Mouse (Mus musculus) forebrain, postnatal 0 days (tissue): Measurements from ENCODE around the gene Myh14. TPM values are rescaled to one million over a fixed set of nuclear protein-coding genes. Genes with fewer than 3 reads are reported as not detected.

Source experiments
- ATAC-seq: fragments of 200-750 bp; cut with Nextera tagmentation; 2 replicates; pipeline ENCODE4 v1.8.0; 2017; ENCODE audit warnings: mild to moderate bottlenecking, moderate library complexity
- DNase-seq: peaks from one replicate; pipeline ENCODE4 v3.0.0-alpha.2; 2015
- H3K27ac ChIP-seq: fragments of 300-500 bp; sonication (generic); 2 replicates; pipeline ENCODE4 v1.5.1; 2014; ENCODE audit warnings: low read depth, mild to moderate bottlenecking, antibody characterized with exemption, low read length, moderate library complexity, mixed read lengths
- H3K27me3 ChIP-seq: fragments of 300-500 bp; sonication (generic); 2 replicates; pipeline ENCODE4 v1.6.1; 2014; ENCODE audit warnings: mild to moderate bottlenecking, low read length, mixed read lengths; ENCODE audit not compliant: insufficient read depth
- H3K36me3 ChIP-seq: fragments of 300-500 bp; sonication (generic); 2 replicates; pipeline ENCODE4 v1.6.1; 2014; ENCODE audit warnings: mild to moderate bottlenecking, moderate library complexity; ENCODE audit not compliant: insufficient read depth
- H3K4me1 ChIP-seq: fragments of 300-500 bp; sonication (generic); 2 replicates; pipeline ENCODE4 v1.6.1; 2014; ENCODE audit warnings: antibody characterized with exemption; ENCODE audit not compliant: insufficient read depth
- H3K4me2 ChIP-seq: fragments of 300-500 bp; sonication (generic); 2 replicates; pipeline ENCODE4 v1.6.1; 2014; ENCODE audit warnings: low read depth, mild to moderate bottlenecking, moderate library complexity
- H3K4me3 ChIP-seq: fragments of 300-500 bp; sonication (generic); 2 replicates; pipeline ENCODE4 v1.5.1; 2014; ENCODE audit warnings: low read depth, low read length, mixed read lengths
- H3K9ac ChIP-seq: fragments of 300-500 bp; sonication (generic); 2 replicates; pipeline ENCODE4 v1.6.1; 2014; ENCODE audit warnings: mild to moderate bottlenecking
- H3K9me3 ChIP-seq: fragments of 300-500 bp; sonication (generic); 2 replicates; pipeline ENCODE4 v1.6.1; 2016; ENCODE audit warnings: low read length
- CTCF ChIP-seq: sonication (generic); IDR thresholded peaks from 2 replicates; pipeline ENCODE4 v1.5.1; 2016; ENCODE audit warnings: antibody characterized with exemption, control low read depth, low read depth
- WGBS: fragments of 180-500 bp; shearing (Covaris S2); extraction: QIAGEN DNeasy Blood & Tissue Kit; methylation state at CpG from one replicate; pipeline ENCODE4 v1.1.7; 2014; 5-methylcytosine and 5-hydroxymethylcytosine counted together
- polyA plus RNA-seq: library from polyadenylated mRNA; unstranded; fragments of >200 nt; fragmentation: Nextera tagmentation; extraction: Ambion mirVana; gene quantifications from 2 replicates; pipeline ENCODE4 v1.2.1, GENCODE M21; 2015
- total RNA-seq: library from RNA; depleted of rRNA; stranded (reverse); fragments of >200 nt; gene quantifications from 2 replicates; pipeline ENCODE4 v1.2.3, GENCODE M21; 2014

Gene Myh14
- total and polyA plus RNA-seq, 2 experiments from 2014 or later: 4.2 to 11.9 TPM

DNA sequence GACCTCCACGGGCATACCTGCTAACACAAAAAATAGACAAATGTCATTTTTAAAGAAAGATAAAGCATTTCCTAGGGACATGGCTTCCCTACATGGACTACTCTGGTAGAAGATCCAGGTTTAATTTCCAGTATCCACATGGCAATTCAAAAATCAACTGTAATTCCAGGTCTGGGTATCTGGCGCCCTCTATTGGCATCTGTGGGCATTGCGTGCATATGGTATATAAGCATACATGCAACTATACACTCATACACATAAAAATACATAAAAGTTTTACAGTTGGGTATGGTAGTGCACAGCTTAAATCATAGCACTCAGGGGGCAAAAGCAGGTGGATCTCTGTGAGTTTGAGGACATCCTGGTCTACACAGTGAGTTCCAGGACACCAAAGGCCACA is 33.7 kb upstream of the Myh14 start:
- Histone ChIP-seq H3K4me2 (no peak overlapping the region), H3K36me3 (no peaks in the 10 kb centered on the region), H3K27me3 (no peaks in the 10 kb centered on the region), H3K9ac (no peak overlapping the region), H3K4me3 (no peak overlapping the region), H3K4me1 (no peaks in the 10 kb centered on the region), H3K27ac (no peak overlapping the region), H3K9me3 (no peaks in the 10 kb centered on the region)
- ATAC-seq (no peak), DNase-seq (peak; percentile 58)
- 58% methylated on average over 3 of the region's 3 CpGs for WGBS
- TF ChIP-seq CTCF: peak; percentile 69

DNA sequence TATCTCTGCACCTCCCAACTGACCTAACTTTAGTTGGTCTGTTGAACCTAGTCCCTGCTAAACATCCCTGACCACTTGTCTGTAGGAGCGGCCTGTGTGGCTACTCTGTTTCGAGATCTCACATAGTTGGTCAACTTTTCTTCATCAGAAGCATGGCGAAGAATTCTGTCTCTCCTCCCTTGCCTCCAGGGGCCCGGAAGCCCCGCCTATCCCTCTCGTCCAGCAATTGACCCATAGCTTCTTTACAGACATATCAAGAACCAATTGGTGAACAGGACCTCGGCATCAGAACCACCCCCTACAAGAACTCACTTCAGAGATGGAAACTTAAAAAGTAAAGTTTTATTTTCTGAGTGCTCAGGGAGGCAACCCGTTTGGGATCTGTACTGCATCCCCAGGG is 32.3 kb upstream of the Myh14 start:
- H3K4me2 ChIP-seq: no peak overlapping the region
- H3K9me3 ChIP-seq: no peaks in the 10 kb centered on the region
- H3K27ac ChIP-seq: no peak overlapping the region
- WGBS: 80% methylated on average over 8 of the region's 8 CpGs
- ATAC-seq (no peak), DNase-seq (no peak)
- H3K27me3 ChIP-seq: no peaks in the 10 kb centered on the region
- no peaks in the 10 kb centered on the region for H3K4me1 ChIP-seq
- TF ChIP-seq CTCF: no peak
- H3K36me3 ChIP-seq: no peaks in the 10 kb centered on the region
- no peak overlapping the region for H3K4me3 ChIP-seq
- H3K9ac ChIP-seq: no peak overlapping the region

DNA sequence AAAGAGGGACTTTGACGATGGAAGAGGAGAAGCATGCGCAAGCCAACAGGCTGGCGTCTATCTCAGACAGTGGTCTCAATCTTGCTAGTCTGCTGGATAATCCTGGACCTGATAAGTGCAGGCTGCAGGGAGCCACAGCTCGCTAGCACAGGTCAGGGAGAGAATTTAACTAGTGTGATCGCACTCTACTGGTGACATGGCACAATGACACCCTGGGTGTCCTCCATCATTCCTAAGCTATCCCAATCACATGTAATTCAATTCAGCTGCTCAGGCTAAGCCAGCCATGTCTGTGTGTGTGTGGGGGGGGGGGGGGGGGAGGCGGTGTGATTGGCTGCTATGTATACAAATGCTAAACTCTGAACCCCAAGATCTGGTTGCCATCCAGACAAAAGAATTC is 31.3 kb upstream of the Myh14 start:
- WGBS: 7% methylated on average over 6 of the region's 6 CpGs
- Histone ChIP-seq H3K9me3 (no peaks in the 10 kb centered on the region), H3K27ac (no peak overlapping the region), H3K27me3 (no peaks in the 10 kb centered on the region), H3K4me2 (no peak overlapping the region), H3K36me3 (no peaks in the 10 kb centered on the region), H3K4me1 (no peaks in the 10 kb centered on the region), H3K9ac (no peak overlapping the region), H3K4me3 (no peak overlapping the region)
- ATAC-seq (peak; percentile 83), DNase-seq (peak; percentile 47)
- peak; percentile 73 for TF ChIP-seq CTCF

DNA sequence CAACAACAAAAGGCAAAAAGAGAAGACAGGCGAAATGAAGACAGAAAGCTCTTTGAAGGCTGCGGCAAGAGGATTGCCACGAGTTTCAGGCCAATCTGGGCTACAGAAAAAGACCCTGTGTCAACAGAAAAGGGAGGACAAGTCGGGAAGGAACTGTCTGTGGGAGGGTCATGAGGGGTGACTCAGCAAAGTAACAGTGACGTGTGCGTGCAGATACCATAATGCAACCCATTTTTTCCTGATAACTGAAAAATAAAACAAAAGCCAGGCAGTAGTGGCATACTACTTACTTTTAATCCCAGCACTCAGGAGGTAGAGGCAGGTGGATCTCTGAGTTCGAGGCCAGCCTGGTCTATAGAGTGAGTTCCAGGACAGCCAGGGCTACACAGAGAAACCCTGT is 27.3 kb upstream of the Myh14 start:
- no peak for TF ChIP-seq CTCF
- H3K36me3 ChIP-seq: no peaks in the 10 kb centered on the region
- no peaks in the 10 kb centered on the region for H3K27me3 ChIP-seq
- H3K27ac ChIP-seq: no peak overlapping the region
- H3K9ac ChIP-seq: no peak overlapping the region
- H3K4me2 ChIP-seq: no peak overlapping the region
- no peaks in the 10 kb centered on the region for H3K9me3 ChIP-seq
- no peak overlapping the region for H3K4me3 ChIP-seq
- DNase-seq (no peak), ATAC-seq (no peak)
- no peaks in the 10 kb centered on the region for H3K4me1 ChIP-seq
- 66% methylated on average over 7 of the region's 7 CpGs for WGBS

DNA sequence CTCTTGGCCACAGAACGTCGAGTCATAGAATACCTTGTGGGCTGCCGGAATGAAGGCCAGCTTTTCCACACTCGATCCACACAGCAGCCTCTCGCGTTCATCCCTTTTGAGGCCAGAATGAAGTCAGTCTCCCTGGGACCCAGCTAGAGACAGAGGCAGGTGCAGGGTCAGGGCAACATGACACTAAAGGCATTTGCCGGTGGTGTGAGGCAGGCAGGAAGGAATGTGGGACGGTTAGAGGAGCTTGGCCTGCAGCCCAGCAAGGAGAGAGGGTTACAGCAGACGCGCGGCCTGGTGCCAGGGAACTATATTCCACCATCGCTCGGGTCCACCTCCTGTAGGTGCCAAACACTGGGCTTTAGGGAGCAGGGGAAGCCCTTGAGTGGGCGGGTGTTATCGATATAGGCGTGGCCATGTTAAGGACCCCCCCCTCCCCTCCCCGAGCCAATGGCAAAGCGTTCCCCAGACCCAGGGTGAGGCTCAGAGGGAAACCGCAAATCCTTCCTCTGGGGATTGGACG is 26.6 kb upstream of the Myh14 start:
- no peaks in the 10 kb centered on the region for H3K9me3 ChIP-seq
- DNase-seq (no peak), ATAC-seq (no peak)
- H3K36me3 ChIP-seq: no peaks in the 10 kb centered on the region
- H3K4me3 ChIP-seq: no peak overlapping the region
- WGBS: 10% methylated on average over 20 of the region's 20 CpGs
- H3K27ac ChIP-seq: no peak overlapping the region
- no peak overlapping the region for H3K4me2 ChIP-seq
- no peak for TF ChIP-seq CTCF
- H3K4me1 ChIP-seq: no peaks in the 10 kb centered on the region
- no peak overlapping the region for H3K9ac ChIP-seq
- H3K27me3 ChIP-seq: no peaks in the 10 kb centered on the region

DNA sequence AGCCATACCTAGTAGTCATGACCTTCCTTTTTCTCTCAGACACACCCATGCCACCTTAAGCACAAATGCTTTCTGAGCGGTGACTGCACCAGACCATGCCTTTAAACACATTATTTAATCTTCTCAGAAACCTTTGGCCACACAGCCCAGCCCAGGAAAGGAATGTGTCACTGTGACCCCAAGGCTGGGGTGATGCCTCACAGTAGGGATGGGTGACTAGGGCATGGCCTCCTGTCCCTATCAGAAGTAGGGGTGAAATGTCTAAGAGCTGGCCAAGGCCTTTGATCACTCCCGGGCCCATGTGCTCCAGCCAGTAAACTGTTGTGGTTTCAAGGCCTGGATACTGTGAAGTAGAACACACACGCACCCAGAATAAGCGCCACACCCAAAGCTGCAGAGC is 24.6 kb upstream of the Myh14 start:
- Histone ChIP-seq H3K4me2 (no peak overlapping the region), H3K27ac (no peak overlapping the region), H3K36me3 (no peaks in the 10 kb centered on the region), H3K4me3 (no peak overlapping the region), H3K9me3 (no peaks in the 10 kb centered on the region), H3K4me1 (no peaks in the 10 kb centered on the region), H3K27me3 (no peaks in the 10 kb centered on the region), H3K9ac (no peak overlapping the region)
- no peak for TF ChIP-seq CTCF
- ATAC-seq (no peak), DNase-seq (no peak)
- 90% methylated on average over 4 of the region's 4 CpGs for WGBS

DNA sequence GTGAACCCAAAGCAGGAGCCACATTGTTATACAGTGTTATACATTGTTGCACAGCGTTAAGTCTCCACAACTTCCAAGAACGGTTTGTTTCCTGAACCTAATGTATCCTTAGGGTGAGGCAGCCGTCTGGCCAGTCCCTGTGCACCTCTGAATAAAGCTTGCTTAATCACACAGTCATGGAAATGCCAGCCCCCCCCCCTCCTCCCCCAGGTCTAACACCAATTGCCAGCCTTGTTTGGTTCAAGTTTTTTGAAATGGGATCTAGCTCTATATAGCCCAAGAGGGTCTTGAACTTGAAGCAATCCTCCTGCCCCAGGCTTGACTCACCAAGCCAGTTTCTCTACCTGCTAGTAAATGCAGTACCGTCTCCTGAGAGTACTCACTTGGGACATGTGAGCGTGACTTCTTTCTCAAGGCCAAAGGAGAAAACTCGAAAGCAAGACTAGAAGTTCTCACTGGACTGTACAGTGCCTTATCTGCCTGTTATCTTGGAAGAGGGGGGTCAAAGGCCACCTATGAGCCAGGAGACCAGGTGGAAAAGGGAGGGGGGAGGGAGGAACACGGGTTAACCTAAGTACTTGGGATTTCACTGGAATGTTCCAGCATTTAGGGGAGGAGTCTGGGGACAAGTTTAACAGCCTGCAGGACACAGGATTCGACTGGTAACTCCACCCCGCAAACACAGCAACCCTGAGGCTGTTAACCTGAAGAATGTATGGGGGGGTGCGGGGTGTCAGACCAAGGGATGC is 23.0 kb upstream of the Myh14 start:
- H3K9me3 ChIP-seq: no peaks in the 10 kb centered on the region
- H3K9ac ChIP-seq: no peak overlapping the region
- DNase-seq: no peak
- no peak for ATAC-seq
- H3K4me2 ChIP-seq: no peak overlapping the region
- H3K4me3 ChIP-seq: no peak overlapping the region
- no peak for TF ChIP-seq CTCF
- WGBS: 77% methylated on average over 10 of the region's 10 CpGs
- no peaks in the 10 kb centered on the region for H3K27me3 ChIP-seq
- no peak overlapping the region for H3K27ac ChIP-seq
- no peaks in the 10 kb centered on the region for H3K36me3 ChIP-seq
- H3K4me1 ChIP-seq: no peaks in the 10 kb centered on the region
